Mouse (Mus musculus): Measurements from ENCODE around the gene B230104I21Rik. TPM values are rescaled to one million over a fixed set of nuclear protein-coding genes. Genes with fewer than 3 reads are reported as not detected.
A peak's percentile ranks its signal among the peaks of the same experiment; 100 is the strongest.

Gene B230104I21Rik
- polyA plus RNA-seq (2016; fragmentation: Nextera tagmentation; extraction: Ambion mirVana): not detected in 2 replicates

DNA sequence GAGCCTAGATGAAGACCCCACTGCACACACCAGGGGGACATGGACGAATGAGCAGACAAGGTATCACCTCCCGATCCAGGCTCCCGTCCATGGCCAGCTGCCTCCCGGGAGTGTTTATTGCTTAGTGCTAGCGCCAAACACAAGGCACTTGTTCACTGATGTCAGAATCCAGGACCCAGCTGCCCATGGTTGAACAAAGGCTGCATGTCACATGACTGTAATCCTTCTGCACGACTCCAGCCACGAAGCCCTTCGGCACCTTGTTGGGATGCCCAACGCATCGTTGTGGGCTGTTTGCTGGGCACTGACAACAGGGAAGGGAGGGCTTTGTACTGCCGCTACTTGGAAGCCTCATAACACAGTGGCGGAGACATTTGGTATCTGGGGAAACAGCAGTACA lies at the start of gene B230104I21Rik:
Gene B230104I21Rik, plus strand, starts transcription at position 367 of the 400 bp plus-strand sequence.
- no peaks in the 10 kb centered on the region for H3K9me3 ChIP-seq
- H3K27me3 ChIP-seq (replicated peaks; ENCODE audit: low read depth, poor library complexity, severe bottlenecking): peaks cover 80% of the 10 kb centered on the region
- WGBS: 80% methylated on average over 12 of the region's 12 CpGs
- H3K36me3 ChIP-seq (replicated peaks): peaks cover 72% of the 10 kb centered on the region
- peaks cover 70% of the 10 kb centered on the region for H3K4me1 ChIP-seq
- no peak for DNase-seq (ENCODE audit: low spot score)
- H3K4me3 ChIP-seq: peak within 1 kb of the TSS; percentile 27; the same call in 1 of the 2 replicates
- peak within 1 kb of the TSS; percentile 85 for H3K27ac ChIP-seq (replicated peaks)

GRCm38 (mm10) chr4:154293735-154294201 lies 42.2 kb upstream of the B230104I21Rik start:
- DNase-seq (ENCODE audit: low spot score): no peak
- peaks cover 18% of the 10 kb centered on the region for H3K27me3 ChIP-seq (replicated peaks; ENCODE audit: low read depth, poor library complexity, severe bottlenecking)
- H3K27ac ChIP-seq (replicated peaks): peak overlapping the region; percentile 26; the same call in 1 of the 2 replicates
- H3K4me1 ChIP-seq: peaks cover 48% of the 10 kb centered on the region
- no peaks in the 10 kb centered on the region for H3K9me3 ChIP-seq
- H3K36me3 ChIP-seq (replicated peaks): no peaks in the 10 kb centered on the region
- no peak overlapping the region for H3K4me3 ChIP-seq
- 32% methylated on average over 4 of the region's 4 CpGs for WGBS

DNA sequence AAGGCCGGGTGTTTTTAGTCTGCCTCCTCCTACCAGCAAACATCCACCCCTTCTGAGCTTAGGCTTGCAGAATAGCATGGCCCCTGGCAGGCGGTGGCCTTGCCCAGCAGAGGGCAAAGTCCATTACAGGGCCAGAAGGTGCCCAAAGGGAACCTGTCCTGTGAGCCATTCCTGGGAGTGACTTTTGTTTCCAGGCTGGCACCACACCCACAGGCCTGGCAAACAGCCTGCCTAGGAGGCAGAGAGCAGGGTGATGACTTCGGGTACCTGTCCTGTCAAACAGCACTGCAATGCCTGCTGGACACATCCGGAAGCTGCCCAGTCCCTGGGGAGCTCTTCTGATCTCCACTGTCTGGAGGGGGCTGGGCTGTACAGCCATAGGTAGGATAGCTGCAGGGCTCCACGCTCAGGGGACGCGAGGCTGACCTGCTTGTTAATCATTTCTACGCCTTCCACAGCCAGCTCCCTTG lies 41.6 kb upstream of the B230104I21Rik start:
- 36% methylated on average over 8 of the region's 8 CpGs for WGBS
- H3K27me3 ChIP-seq (replicated peaks; ENCODE audit: low read depth, poor library complexity, severe bottlenecking): peaks cover 23% of the 10 kb centered on the region
- DNase-seq (ENCODE audit: low spot score): no peak
- peaks cover 52% of the 10 kb centered on the region for H3K4me1 ChIP-seq
- no peaks in the 10 kb centered on the region for H3K36me3 ChIP-seq (replicated peaks)
- H3K9me3 ChIP-seq: no peaks in the 10 kb centered on the region
- peak overlapping the region; percentile 26 for H3K27ac ChIP-seq (replicated peaks)
- H3K4me3 ChIP-seq: no peak overlapping the region

DNA sequence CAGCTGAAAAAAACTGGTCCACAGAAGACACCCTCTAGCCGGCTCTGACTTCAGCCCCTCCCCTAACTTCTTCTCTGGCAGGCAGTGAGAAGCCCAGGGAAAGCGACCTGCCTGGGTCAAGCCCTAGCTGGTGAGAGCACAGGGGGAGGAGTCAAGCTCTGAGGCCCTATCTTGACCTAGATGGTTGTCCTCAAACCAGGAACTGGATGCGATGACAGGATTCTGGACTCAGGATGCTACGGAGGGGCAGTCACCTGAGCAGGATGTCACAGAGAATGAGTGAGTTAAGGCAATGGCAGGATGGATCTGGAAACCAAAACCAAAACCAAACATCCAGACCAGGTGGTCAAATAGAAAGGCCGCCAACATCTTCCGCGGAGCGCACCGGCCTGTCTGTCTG lies 38.2 kb upstream of the B230104I21Rik start:
- H3K4me3 ChIP-seq: peak overlapping the region; percentile 31
- WGBS: 38% methylated on average over 9 of the region's 9 CpGs
- H3K36me3 ChIP-seq (replicated peaks): no peaks in the 10 kb centered on the region
- H3K27me3 ChIP-seq (replicated peaks; ENCODE audit: low read depth, poor library complexity, severe bottlenecking): peaks cover 50% of the 10 kb centered on the region
- peaks cover 60% of the 10 kb centered on the region for H3K4me1 ChIP-seq
- DNase-seq (ENCODE audit: low spot score): peak; percentile 66
- H3K27ac ChIP-seq (replicated peaks): peak overlapping the region; percentile 62; the same call in 1 of the 2 replicates
- no peaks in the 10 kb centered on the region for H3K9me3 ChIP-seq

- no peaks in the 10 kb centered on the region for H3K9me3 ChIP-seq
- peaks cover 50% of the 10 kb centered on the region for H3K27me3 ChIP-seq (replicated peaks; ENCODE audit: low read depth, poor library complexity, severe bottlenecking)
- peak overlapping the region; percentile 63 for H3K27ac ChIP-seq (replicated peaks)
- H3K4me3 ChIP-seq: peak overlapping the region; percentile 62
- peaks cover 44% of the 10 kb centered on the region for H3K4me1 ChIP-seq
- DNase-seq (ENCODE audit: low spot score): peak; percentile 67
- no peaks in the 10 kb centered on the region for H3K36me3 ChIP-seq (replicated peaks)
- WGBS: under 1% methylated on average over 66 of the region's 66 CpGs
These were observed 36.2 kb upstream of the B230104I21Rik start for GRCm38 (mm10) chr4:154299541-154300271.

GRCm38 (mm10) chr4:154301466-154301881 lies 34.5 kb upstream of the B230104I21Rik start, which contains the start of gene Arhgef16:
Gene Arhgef16, minus strand, starts transcription at chr4:154301676.
- H3K27ac ChIP-seq (replicated peaks): no peak within 1 kb of the TSS
- peaks cover 46% of the 10 kb centered on the region for H3K27me3 ChIP-seq (replicated peaks; ENCODE audit: low read depth, poor library complexity, severe bottlenecking)
- no peaks in the 10 kb centered on the region for H3K36me3 ChIP-seq (replicated peaks)
- no peaks in the 10 kb centered on the region for H3K9me3 ChIP-seq
- peak within 1 kb of the TSS; percentile 62; the same call in 1 of the 2 replicates for H3K4me3 ChIP-seq
- H3K4me1 ChIP-seq: peaks cover 35% of the 10 kb centered on the region
- peak; percentile 71 for DNase-seq (ENCODE audit: low spot score)
- 23% methylated on average over 7 of the region's 7 CpGs for WGBS

- WGBS: 90% methylated on average over 2 of the region's 2 CpGs
- Histone ChIP-seq H3K4me3 (no peak overlapping the region), H3K36me3 (replicated peaks) (no peaks in the 10 kb centered on the region), H3K4me1 (peaks cover 18% of the 10 kb centered on the region), H3K27me3 (replicated peaks; ENCODE audit: low read depth, poor library complexity, severe bottlenecking) (peaks cover 7% of the 10 kb centered on the region), H3K27ac (replicated peaks) (no peak overlapping the region), H3K9me3 (no peaks in the 10 kb centered on the region)
- no peak for DNase-seq (ENCODE audit: low spot score)
These were observed 26.8 kb upstream of the B230104I21Rik start for GRCm38 (mm10) chr4:154309131-154309530.

GRCm38 (mm10) chr4:154310576-154311262 lies 25.2 kb upstream of the B230104I21Rik start:
- Histone ChIP-seq H3K4me3 (no peak overlapping the region), H3K4me1 (peaks cover 18% of the 10 kb centered on the region), H3K9me3 (no peaks in the 10 kb centered on the region), H3K27ac (replicated peaks) (no peak overlapping the region), H3K27me3 (replicated peaks; ENCODE audit: low read depth, poor library complexity, severe bottlenecking) (peaks cover 7% of the 10 kb centered on the region), H3K36me3 (replicated peaks) (no peaks in the 10 kb centered on the region)
- WGBS: 80% methylated on average over 9 of the region's 9 CpGs
- DNase-seq (ENCODE audit: low spot score): no peak

DNA sequence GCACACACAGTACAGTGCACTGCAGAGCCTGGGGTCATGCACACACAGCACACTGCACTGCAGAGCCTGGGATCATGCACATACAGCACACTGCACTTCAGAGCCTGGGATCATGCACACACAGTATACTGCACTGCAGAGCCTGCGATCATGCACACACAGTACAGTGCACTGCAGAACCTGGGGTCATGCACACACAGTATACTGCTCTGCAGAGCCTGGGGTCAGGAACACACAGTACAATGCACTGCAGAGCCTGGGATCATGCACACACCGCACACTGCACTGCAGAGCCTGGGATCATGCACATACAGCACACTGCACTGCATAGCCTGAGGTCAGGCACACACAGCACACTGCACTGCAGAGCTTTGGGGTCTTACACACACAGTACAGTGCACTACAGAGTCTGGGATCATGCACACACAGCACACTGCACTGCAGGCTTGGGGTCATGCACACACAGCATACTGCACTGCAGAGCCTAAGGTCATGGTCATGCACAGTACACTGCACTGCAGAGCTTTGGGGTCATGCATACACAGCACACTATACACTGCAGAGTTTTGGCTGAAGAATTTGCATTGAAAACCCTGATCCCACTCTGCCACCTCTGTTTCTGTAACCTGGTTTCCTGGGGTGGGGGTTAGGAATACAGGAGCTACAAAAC lies 23.6 kb upstream of the B230104I21Rik start:
- WGBS: 95% methylated on average over 2 of the region's 2 CpGs
- Histone ChIP-seq H3K27me3 (replicated peaks; ENCODE audit: low read depth, poor library complexity, severe bottlenecking) (peaks cover 7% of the 10 kb centered on the region), H3K36me3 (replicated peaks) (peaks cover under 1% of the 10 kb centered on the region; the same call in 1 of the 2 replicates), H3K4me1 (peaks cover 24% of the 10 kb centered on the region), H3K4me3 (no peak overlapping the region), H3K27ac (replicated peaks) (peak overlapping the region; percentile 59; the same call in 1 of the 2 replicates), H3K9me3 (no peaks in the 10 kb centered on the region)
- no peak for DNase-seq (ENCODE audit: low spot score)

DNA sequence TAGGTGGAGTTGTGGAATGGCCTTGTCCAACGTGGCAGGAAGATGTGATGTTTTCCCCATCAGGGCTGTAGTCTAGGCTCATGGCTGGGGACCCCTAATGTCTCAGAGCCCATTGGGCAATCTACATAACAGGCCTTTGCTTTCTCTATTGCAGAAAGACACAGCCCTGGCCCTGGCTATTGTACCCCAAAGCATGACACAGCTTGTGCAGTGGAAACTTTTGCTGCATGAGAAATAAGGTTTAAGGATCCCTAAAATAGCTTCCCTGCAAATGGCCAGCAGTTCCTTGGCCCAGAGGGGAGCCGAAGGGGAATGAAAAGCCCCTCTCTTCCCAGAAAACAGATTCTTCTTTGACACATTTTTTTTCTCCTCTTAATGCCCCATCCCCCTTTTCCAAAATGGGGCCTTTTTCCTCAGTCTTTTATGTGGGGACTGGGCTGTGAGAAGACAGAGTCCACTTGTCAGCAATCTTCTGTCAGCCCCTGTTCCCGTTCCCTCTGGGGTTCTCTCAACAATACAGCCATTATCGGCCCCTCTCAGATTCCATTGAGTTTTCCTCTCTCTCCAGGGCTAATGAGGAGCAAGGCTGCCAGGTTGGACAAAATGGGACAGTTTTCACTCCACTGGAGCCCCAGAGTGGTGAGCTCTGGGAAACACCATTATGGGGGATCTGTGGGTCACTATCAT lies 22.8 kb upstream of the B230104I21Rik start:
- peaks cover 31% of the 10 kb centered on the region for H3K4me1 ChIP-seq
- no peaks in the 10 kb centered on the region for H3K9me3 ChIP-seq
- 22% methylated on average over 4 of the region's 4 CpGs for WGBS
- no peak for DNase-seq (ENCODE audit: low spot score)
- H3K27ac ChIP-seq (replicated peaks): peak overlapping the region; percentile 59
- H3K27me3 ChIP-seq (replicated peaks; ENCODE audit: low read depth, poor library complexity, severe bottlenecking): peaks cover 7% of the 10 kb centered on the region
- no peak overlapping the region for H3K4me3 ChIP-seq
- peaks cover 9% of the 10 kb centered on the region for H3K36me3 ChIP-seq (replicated peaks)

DNA sequence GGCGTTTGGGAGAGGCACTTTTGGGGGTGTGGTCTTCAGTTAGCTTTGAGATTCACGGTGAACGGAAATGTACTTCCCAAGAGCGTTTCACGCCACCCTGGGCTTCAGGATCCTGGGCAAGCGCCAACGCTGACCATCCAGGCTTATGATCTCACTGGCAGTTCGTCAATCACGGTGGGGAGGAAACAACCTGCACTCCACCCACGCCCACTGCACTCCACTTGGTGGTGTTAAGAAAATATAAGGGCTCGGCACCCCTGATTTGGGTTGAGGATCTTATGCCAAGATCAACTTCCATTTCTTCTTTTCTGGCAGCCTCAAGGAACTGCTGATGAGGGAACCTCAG lies 22.3 kb upstream of the B230104I21Rik start:
- no peak overlapping the region for H3K27ac ChIP-seq (replicated peaks)
- peaks cover 13% of the 10 kb centered on the region for H3K36me3 ChIP-seq (replicated peaks)
- no peaks in the 10 kb centered on the region for H3K9me3 ChIP-seq
- peaks cover 7% of the 10 kb centered on the region for H3K27me3 ChIP-seq (replicated peaks; ENCODE audit: low read depth, poor library complexity, severe bottlenecking)
- 69% methylated on average over 11 of the region's 11 CpGs for WGBS
- no peak overlapping the region for H3K4me3 ChIP-seq
- H3K4me1 ChIP-seq: peaks cover 31% of the 10 kb centered on the region
- no peak for DNase-seq (ENCODE audit: low spot score)

GRCm38 (mm10) chr4:154325410-154325809 lies 10.5 kb upstream of the B230104I21Rik start:
- H3K9me3 ChIP-seq: no peaks in the 10 kb centered on the region
- peaks cover 36% of the 10 kb centered on the region for H3K27me3 ChIP-seq (replicated peaks; ENCODE audit: low read depth, poor library complexity, severe bottlenecking)
- 72% methylated on average over 4 of the region's 4 CpGs for WGBS
- peaks cover 69% of the 10 kb centered on the region for H3K36me3 ChIP-seq (replicated peaks)
- DNase-seq (ENCODE audit: low spot score): no peak
- H3K4me1 ChIP-seq: peaks cover 25% of the 10 kb centered on the region
- H3K4me3 ChIP-seq: no peak overlapping the region
- no peak overlapping the region; the same call in 1 of the 2 replicates for H3K27ac ChIP-seq (replicated peaks)

Measured in embryonic facial prominence, embryonic 10.5 days (tissue).